Mouse (Mus musculus): Measurements from ENCODE around the gene Slfn3. TPM values are rescaled to one million over a fixed set of nuclear protein-coding genes. Genes with fewer than 3 reads are reported as not detected.
A peak's percentile ranks its signal among the peaks of the same experiment; 100 is the strongest.
"Not testable (repeated sequence)": the region's sequence is repeated elsewhere in the genome, so short reads cannot be mapped to it uniquely, and the experiment has no call there.

Slfn3 gene
- polyA plus RNA-seq (2016; fragmentation: Nextera tagmentation; extraction: Ambion mirVana): 0.45 and 0.65 TPM in 2 replicates

GRCm38 (mm10) chr11:83191134-83191893 is at the start of gene Slfn3:
Slfn3 (plus strand) TSS chr11:83191330.
- Histone ChIP-seq H3K4me3 (no peak within 1 kb of the TSS), H3K9me3 (no peaks in the 10 kb centered on the region), H3K36me3 (replicated peaks) (no peaks in the 10 kb centered on the region), H3K4me1 (0 out of 2 replicates have a peak, but pooled peaks cover 7% of the 10 kb centered on the region), H3K27me3 (replicated peaks; ENCODE audit: low read depth, poor library complexity, severe bottlenecking) (no peaks in the 10 kb centered on the region), H3K27ac (replicated peaks) (no peak within 1 kb of the TSS)
- 69% methylated on average over 12 of the region's 12 CpGs for WGBS
- peak; percentile 18 for DNase-seq (ENCODE audit: low spot score)

- not testable (repeated sequence) for H3K4me3 ChIP-seq; H3K27me3 ChIP-seq (replicated peaks; ENCODE audit: low read depth, poor library complexity, severe bottlenecking); H3K27ac ChIP-seq (replicated peaks); H3K36me3 ChIP-seq (replicated peaks); H3K9me3 ChIP-seq; DNase-seq (ENCODE audit: low spot score); H3K4me1 ChIP-seq
- WGBS: no CpG with 5 or more reads among the region's 1 CpGs
These were observed 42.2 kb upstream of the Slfn3 start for GRCm38 (mm10) chr11:83148939-83149338.

- H3K9me3 ChIP-seq: no peaks in the 10 kb centered on the region
- 90% methylated on average over 12 of the region's 12 CpGs for WGBS
- H3K36me3 ChIP-seq (replicated peaks): no peaks in the 10 kb centered on the region
- no peaks in the 10 kb centered on the region for H3K27me3 ChIP-seq (replicated peaks; ENCODE audit: low read depth, poor library complexity, severe bottlenecking)
- no peaks in the 10 kb centered on the region for H3K4me1 ChIP-seq
- no peak within 1 kb of the TSS for H3K4me3 ChIP-seq
- DNase-seq (ENCODE audit: low spot score): no peak
- H3K27ac ChIP-seq (replicated peaks): no peak within 1 kb of the TSS
These were observed 16.1 kb upstream of the Slfn3 start, which contains the start of gene Slfn4 for GRCm38 (mm10) chr11:83174948-83175539. Slfn4 (plus strand) TSS chr11:83175186.

GRCm38 (mm10) chr11:83192001-83192400 is 871 bp downstream of the Slfn3 start:
- DNase-seq (ENCODE audit: low spot score): no peak
- 59% methylated on average over 3 of the region's 3 CpGs for WGBS
- no peak overlapping the region for H3K4me3 ChIP-seq

GRCm38 (mm10) chr11:83205002-83205401 is 13.9 kb downstream of the Slfn3 start:
- no peaks in the 10 kb centered on the region for H3K27me3 ChIP-seq (replicated peaks; ENCODE audit: low read depth, poor library complexity, severe bottlenecking)
- no peaks in the 10 kb centered on the region for H3K4me1 ChIP-seq
- no peak overlapping the region for H3K27ac ChIP-seq (replicated peaks)
- no peak overlapping the region for H3K4me3 ChIP-seq
- H3K36me3 ChIP-seq (replicated peaks): no peaks in the 10 kb centered on the region
- no peaks in the 10 kb centered on the region for H3K9me3 ChIP-seq
- DNase-seq (ENCODE audit: low spot score): no peak

More at GRCm38 (mm10) chr11:83192001-83192400, 871 bp downstream of the Slfn3 start:
- H3K36me3 ChIP-seq (replicated peaks): no peaks in the 10 kb centered on the region
- H3K9me3 ChIP-seq: no peaks in the 10 kb centered on the region
- H3K4me1 ChIP-seq: 0 out of 2 replicates have a peak, but pooled peaks cover 7% of the 10 kb centered on the region
- H3K27ac ChIP-seq (replicated peaks): no peak overlapping the region
- H3K27me3 ChIP-seq (replicated peaks; ENCODE audit: low read depth, poor library complexity, severe bottlenecking): no peaks in the 10 kb centered on the region

GRCm38 (mm10) chr11:83216119-83216518 is 25.0 kb downstream of the Slfn3 start:
- no peak overlapping the region for H3K27ac ChIP-seq (replicated peaks)
- H3K4me3 ChIP-seq: no peak overlapping the region
- no peaks in the 10 kb centered on the region for H3K9me3 ChIP-seq
- no peak for DNase-seq (ENCODE audit: low spot score)
- H3K36me3 ChIP-seq (replicated peaks): no peaks in the 10 kb centered on the region
- no peaks in the 10 kb centered on the region for H3K4me1 ChIP-seq
- WGBS: 80% methylated on average over 1 of the region's 1 CpGs
- no peaks in the 10 kb centered on the region for H3K27me3 ChIP-seq (replicated peaks; ENCODE audit: low read depth, poor library complexity, severe bottlenecking)

DNA sequence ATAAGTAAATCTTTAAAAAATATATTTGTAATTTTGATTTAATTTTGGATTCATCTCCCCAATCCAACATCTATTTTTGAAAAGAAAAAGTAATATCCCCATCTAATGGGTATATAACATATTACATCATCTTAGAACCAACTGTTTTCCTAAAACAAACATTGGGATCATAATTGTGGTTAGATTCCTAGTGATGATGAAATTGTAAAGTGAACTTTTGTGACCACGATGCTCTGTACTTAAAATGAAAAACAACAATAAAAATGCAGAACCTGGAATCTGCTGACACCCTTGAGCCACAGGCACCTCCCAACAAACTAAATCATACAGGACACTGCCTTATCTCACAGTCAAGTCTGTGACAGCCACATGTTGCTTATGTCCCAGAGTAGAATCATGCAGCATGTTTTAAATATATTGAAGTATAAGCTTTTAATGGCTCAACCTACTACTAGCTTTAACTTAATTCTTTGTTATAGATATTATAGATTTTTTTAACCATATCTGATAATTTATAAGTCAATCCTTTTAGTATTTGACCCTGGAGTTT is 30.3 kb downstream of the Slfn3 start:
- 87% methylated on average over 1 of the region's 1 CpGs for WGBS

DNA sequence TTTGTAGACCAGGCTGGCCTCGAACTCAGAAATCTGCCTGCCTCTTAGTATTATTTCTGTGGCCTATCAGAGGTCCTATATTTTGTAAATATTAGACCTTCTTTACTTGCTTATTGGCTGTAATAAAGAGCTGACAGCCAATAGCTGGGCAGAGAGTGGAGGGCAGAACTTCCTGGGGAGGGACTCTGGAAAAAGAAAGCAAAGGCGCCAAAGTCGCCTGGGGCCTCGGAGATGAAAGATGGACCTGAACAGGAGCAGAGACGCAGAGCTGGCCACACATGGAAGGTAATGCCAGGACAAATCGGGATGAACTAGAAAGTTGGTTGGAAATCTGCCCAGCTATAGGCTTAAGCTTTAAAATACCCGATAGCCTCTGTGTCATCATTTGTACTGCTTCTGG is 32.2 kb downstream of the Slfn3 start:
- no peaks in the 10 kb centered on the region for H3K9me3 ChIP-seq
- H3K27ac ChIP-seq (replicated peaks): no peak overlapping the region
- no peak overlapping the region for H3K4me3 ChIP-seq
- no peak for DNase-seq (ENCODE audit: low spot score)
- no peaks in the 10 kb centered on the region for H3K27me3 ChIP-seq (replicated peaks; ENCODE audit: low read depth, poor library complexity, severe bottlenecking)
- no peaks in the 10 kb centered on the region for H3K4me1 ChIP-seq
- no peaks in the 10 kb centered on the region for H3K36me3 ChIP-seq (replicated peaks)
- 85% methylated on average over 7 of the region's 7 CpGs for WGBS

More for the DNA sequence above, 30.3 kb downstream of the Slfn3 start:
- H3K27me3 ChIP-seq (replicated peaks; ENCODE audit: low read depth, poor library complexity, severe bottlenecking): no peaks in the 10 kb centered on the region
- no peak overlapping the region for H3K4me3 ChIP-seq
- H3K36me3 ChIP-seq (replicated peaks): no peaks in the 10 kb centered on the region
- H3K4me1 ChIP-seq: no peaks in the 10 kb centered on the region
- H3K9me3 ChIP-seq: no peaks in the 10 kb centered on the region
- H3K27ac ChIP-seq (replicated peaks): no peak overlapping the region
- no peak for DNase-seq (ENCODE audit: low spot score)

GRCm38 (mm10) chr11:83223793-83224192 is 32.7 kb downstream of the Slfn3 start:
- not testable (repeated sequence) for H3K4me3 ChIP-seq; H3K27me3 ChIP-seq (replicated peaks; ENCODE audit: low read depth, poor library complexity, severe bottlenecking); H3K27ac ChIP-seq (replicated peaks); H3K4me1 ChIP-seq; H3K9me3 ChIP-seq; H3K36me3 ChIP-seq (replicated peaks); DNase-seq (ENCODE audit: low spot score)
- 83% methylated on average over 5 of the region's 5 CpGs for WGBS

GRCm38 (mm10) chr11:83224217-83224616 is 33.1 kb downstream of the Slfn3 start:
- no peak overlapping the region for H3K4me3 ChIP-seq
- DNase-seq (ENCODE audit: low spot score): no peak
- no peaks in the 10 kb centered on the region for H3K27me3 ChIP-seq (replicated peaks; ENCODE audit: low read depth, poor library complexity, severe bottlenecking)
- no peaks in the 10 kb centered on the region for H3K4me1 ChIP-seq
- H3K27ac ChIP-seq (replicated peaks): no peak overlapping the region
- H3K36me3 ChIP-seq (replicated peaks): no peaks in the 10 kb centered on the region
- H3K9me3 ChIP-seq: no peaks in the 10 kb centered on the region
- WGBS: 87% methylated on average over 9 of the region's 9 CpGs

- 73% methylated on average over 3 of the region's 3 CpGs for WGBS
- Histone ChIP-seq H3K27ac (replicated peaks) (no peak overlapping the region), H3K36me3 (replicated peaks) (no peaks in the 10 kb centered on the region), H3K4me3 (no peak overlapping the region), H3K4me1 (no peaks in the 10 kb centered on the region), H3K27me3 (replicated peaks; ENCODE audit: low read depth, poor library complexity, severe bottlenecking) (no peaks in the 10 kb centered on the region), H3K9me3 (no peaks in the 10 kb centered on the region)
- no peak for DNase-seq (ENCODE audit: low spot score)
These were observed 33.6 kb downstream of the Slfn3 start for GRCm38 (mm10) chr11:83224750-83225149.

- WGBS: 92% methylated on average over 9 of the region's 9 CpGs
- H3K27ac ChIP-seq (replicated peaks): no peak overlapping the region
- H3K9me3 ChIP-seq: no peaks in the 10 kb centered on the region
- no peaks in the 10 kb centered on the region for H3K36me3 ChIP-seq (replicated peaks)
- no peak for DNase-seq (ENCODE audit: low spot score)
- H3K4me3 ChIP-seq: no peak overlapping the region
- H3K4me1 ChIP-seq: no peaks in the 10 kb centered on the region
- H3K27me3 ChIP-seq (replicated peaks; ENCODE audit: low read depth, poor library complexity, severe bottlenecking): no peaks in the 10 kb centered on the region
These were observed 34.3 kb downstream of the Slfn3 start for GRCm38 (mm10) chr11:83225371-83225960.
